Mouse (Mus musculus) liver, adult 2 months (tissue): ENCODE data around the gene Lrfn2.

Experiments used
- CTCF ChIP-seq: fragments of 200-500 bp; IDR thresholded peaks from 2 replicates; pipeline ENCODE4 v1.5.1; 2011; ENCODE audit warnings: low read depth, low read length, control low read depth
- POLR2A ChIP-seq: fragments of 200-500 bp; IDR thresholded peaks from 2 replicates; pipeline ENCODE4 v1.6.1; 2011; ENCODE audit warnings: low read length, control low read depth; ENCODE audit not compliant: insufficient read depth; ENCODE audit errors: extremely low read depth

GRCm38 (mm10) chr17:49113336-49113735, 181.2 kb downstream of the Lrfn2 start:
- no peak for TF ChIP-seq POLR2A
- TF ChIP-seq CTCF = no peak
